Mouse (Mus musculus) skeletal muscle tissue, adult 2 months (tissue): ENCODE results near the gene Uba52.
A peak's percentile ranks its signal among the peaks of the same experiment; 100 is the strongest.

Source experiments
- DNase-seq: peaks from one replicate; pipeline ENCODE4 v3.0.0-alpha.2; 2012; ENCODE audit warnings: low read depth, low spot score

The Uba52 gene

DNA sequence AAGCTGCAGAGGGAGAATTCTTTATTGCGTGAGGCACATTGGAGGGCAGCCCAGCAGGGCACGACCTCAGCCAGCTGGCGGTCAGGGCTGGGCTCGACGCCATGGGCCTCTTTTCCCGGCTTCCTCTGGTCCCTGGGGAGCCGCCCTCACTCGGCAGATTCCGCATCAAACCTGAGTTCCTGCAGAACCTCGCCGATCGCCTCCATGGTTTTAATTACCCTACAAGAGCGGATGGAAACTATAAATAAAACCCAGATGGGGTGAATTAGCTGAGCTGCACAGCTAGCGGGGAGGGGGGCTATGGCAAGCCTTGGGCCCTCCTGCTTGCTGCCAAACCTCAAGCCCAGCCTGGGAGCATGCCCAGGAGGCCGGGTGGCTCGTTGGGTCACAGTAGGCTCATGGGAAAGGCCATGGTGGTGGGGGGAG lies 6.3 kb downstream of the Uba52 start:
- DNase-seq, result peak; percentile 80

DNA sequence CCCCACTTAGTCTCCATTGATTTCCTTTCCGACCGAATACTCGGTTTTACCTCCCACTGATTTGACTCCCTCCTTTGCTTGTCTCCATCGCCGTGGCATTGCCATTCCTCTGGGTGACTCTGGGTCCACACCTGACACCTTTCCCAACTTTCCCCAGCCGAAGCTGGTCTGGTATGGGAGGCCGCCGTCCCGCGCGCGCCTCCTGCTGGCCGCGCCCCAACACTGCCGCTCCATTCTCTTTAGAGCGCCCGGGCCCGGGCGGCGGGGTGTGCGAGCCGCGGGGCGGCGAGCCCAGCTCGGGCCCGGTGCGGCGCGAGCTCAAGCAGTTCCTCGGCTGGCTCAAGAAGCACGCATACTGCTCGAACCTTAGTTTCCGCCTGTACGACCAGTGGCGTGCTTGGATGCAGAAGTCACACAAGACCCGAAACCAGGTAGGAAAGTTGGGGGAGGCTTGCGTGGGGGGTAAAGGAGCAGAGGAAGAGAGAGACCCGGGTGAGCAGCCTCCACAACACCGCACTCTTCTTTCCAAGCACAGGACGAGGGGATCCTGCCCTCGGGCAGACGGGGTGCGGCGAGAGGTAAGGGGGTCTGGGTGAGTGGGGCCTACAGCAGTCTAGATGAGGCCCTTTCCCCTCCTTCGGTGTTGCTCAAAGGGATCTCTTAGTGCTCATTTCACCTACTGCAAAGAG lies 7.4 kb downstream of the Uba52 start:
- peak; percentile 61 for DNase-seq

DNA sequence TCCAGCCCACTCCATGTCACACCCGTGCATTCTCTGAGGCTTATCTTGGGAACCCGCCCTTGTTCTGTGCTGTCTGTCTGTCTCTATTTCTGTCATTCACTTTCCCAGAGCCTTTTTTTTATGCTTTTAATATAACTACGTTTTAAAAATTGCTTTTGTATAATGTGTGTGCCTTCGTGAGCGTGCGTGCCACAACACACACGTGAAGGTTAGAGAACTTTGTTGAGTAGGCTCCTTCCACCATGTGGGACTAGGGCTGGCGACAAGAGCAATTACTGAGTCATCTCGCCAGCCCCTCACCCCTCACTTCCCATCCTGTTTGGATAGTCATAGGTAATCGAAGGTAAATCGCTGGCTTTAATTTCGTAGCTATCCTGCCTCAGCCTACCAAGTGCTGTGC lies 8.1 kb downstream of the Uba52 start:
- DNase-seq, result no peak

DNA sequence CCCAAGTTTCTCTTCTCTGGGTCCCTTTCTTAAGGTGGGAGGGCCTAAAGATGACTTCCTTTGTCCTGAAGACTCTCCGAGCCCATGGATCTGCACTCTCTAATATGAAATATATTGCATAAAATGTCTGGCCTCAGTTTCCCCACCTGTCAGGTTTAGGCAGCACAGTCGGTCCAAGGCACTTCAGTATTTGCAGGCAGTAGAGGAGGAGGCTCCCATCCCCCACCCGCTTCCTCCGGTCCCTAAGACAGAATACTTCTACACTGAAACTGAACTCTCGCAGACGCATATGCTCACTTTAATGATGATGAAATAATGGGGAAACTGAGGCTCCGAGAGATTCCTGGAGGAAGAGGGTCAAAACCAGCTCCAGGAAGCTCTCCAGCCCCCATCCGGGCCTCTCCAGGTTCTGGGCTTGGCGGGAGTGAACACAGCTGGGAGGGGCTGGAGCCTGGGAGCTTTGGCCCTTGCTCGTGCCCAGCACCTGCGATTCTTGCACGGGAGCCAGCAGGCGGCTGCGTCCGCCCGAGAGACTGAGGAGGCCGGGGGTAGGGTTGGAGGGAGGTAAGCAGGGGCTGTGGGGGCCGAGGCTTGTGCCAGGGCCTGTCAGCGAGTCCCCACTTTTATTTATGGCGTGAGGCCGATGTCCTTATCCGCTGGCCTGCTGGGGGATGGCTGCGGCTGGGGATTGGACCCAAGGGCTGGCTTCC lies 8.6 kb downstream of the Uba52 start:
- DNase-seq, result peak; percentile 57

DNA sequence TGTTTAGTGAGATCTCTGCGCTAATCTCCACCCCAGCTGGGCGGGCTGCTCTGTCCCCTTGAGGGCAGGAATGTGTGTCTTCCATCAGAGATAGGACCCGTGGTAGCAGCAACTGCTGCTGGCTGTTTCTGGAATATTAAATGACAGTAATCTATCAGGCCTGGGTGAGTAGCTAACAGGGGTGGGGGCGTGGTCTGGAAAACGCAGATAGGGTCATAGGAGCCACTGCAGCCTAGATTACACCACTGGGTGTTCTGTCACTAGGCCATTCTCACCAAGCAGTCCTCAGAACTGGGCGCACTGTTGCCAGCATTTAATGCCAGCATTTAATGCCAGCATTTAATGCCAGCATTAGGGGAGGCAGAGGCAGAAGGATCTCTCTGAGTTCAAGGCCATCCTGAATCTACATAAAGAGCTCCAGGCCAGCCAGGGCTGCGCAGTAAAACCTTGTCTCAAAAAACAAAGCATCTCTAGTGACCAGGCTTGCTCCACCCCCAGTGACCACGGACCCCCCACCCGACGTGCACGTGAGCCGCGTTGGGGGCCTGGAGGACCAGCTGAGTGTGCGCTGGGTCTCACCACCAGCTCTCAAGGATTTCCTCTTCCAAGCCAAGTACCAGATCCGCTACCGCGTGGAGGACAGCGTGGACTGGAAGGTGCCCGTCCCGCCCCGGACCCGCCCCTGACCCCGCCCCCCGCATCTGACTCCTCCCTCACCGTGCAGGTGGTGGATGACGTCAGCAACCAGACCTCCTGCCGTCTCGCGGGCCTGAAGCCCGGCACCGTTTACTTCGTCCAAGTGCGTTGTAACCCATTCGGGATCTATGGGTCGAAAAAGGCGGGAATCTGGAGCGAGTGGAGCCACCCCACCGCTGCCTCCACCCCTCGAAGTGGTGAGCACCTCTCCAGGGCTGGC lies 10.0 kb downstream of the Uba52 start:
- no peak for DNase-seq

DNA sequence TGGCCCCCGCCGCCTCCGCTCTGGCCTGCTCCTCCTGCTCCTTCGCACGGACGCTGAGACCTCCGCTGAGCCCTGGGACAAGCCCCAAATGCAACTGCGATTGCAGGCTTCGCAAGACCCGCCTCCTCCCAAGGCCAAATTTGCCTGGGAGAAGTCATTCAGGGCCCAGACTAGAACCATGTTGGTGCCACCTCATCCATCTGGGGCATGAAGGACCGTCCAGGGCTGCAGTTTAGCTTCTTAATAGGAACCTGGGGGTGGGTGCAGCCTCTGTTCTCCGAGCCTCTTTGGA lies 14.9 kb downstream of the Uba52 start:
- no peak for DNase-seq

DNA sequence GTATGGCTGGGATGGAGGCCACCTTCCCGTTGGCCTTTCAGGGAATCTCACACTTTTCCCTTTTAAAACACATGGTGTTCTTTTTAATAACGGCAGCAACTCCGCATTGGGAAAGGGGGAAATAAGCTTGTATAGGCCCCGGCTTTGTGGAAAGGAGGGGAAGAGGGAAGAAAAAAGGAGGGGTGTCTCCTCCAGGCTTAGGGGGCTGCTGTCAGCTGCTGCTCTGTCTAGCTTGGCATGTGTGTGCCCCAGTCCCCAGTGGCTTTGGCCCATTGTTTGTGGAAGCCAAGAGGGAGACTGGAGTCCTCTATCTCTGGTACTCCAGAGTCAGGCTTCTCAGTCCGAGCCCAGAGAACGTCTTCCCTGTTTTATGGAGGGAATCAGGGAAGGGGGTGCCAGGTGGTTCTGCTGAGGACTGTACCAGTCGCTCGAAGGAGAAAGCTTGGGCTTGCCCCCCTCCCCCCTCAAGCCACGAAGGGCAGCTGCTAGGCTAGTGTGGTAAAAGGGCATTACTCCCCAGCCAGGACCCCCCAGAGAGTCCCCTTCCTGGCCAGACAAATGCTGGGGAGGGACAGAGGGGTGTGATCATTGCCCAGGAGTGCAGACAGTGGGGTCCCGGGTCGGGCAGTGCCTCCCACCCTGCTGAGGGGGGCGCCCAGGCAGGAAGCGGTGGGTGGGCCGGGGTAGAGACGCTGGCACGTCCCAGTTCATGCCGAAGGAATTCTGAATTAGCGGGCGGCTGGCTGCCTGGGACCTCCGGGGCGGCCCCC lies 15.4 kb downstream of the Uba52 start:
- DNase-seq, result no peak

DNA sequence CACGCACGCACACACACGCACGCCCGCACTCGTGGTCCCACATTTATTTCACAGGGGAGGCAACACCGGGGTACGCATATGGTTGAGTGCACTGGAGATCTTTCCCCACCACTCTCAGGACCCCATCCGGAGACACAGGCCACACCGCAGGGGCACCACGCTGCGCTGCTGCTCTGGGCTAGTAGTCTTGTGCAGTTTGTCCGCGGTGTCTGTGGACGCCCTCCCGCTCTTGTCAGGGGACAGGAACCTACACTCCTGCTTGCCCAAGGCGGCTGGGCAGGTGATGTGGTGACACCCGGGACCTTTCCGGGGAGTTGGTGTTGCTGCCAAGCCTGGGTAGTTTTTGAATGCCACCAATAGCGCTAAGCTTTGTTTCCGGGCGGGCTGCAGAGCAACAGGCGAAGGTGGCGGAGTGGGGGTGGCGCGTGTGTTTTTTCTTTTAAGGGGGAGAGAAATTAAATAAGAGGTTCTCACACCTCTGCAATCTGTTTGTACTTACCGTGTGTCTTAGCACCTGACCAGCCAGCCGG lies 16.1 kb downstream of the Uba52 start:
- no peak for DNase-seq

DNA sequence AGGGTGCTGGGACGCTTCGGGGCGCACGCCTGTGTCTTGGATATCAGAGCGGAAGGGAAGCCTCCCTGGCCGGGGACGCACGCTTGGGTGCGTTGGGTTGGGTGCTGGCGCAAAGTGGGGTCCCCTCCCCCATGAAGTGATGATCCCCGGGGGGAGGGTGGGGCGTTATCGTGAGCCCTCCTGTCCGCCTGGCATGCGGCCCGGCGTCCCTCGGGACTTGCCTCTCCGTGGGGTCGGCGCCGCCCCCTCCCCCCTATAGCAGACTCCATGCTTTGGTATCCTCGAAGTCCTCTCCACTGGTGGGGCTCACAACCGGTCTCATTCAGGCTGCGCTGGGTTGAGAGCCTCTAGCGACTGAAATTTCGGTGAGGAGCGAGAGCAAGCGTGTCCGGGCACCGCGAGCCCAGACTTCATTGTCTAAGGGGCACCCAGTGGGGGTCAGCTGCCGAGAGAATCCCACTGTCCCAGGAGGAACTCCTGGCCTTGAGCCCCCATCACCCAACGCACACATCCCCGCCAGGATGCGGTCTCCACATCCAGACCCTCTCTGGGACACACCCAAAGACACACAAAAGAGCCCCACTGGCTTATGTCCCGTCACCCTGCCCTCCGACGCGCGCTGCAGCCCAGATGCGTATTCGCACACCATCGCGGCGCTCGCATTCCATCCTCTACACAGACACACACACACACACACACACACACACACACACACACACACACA lies 16.7 kb downstream of the Uba52 start:
- no peak for DNase-seq

DNA sequence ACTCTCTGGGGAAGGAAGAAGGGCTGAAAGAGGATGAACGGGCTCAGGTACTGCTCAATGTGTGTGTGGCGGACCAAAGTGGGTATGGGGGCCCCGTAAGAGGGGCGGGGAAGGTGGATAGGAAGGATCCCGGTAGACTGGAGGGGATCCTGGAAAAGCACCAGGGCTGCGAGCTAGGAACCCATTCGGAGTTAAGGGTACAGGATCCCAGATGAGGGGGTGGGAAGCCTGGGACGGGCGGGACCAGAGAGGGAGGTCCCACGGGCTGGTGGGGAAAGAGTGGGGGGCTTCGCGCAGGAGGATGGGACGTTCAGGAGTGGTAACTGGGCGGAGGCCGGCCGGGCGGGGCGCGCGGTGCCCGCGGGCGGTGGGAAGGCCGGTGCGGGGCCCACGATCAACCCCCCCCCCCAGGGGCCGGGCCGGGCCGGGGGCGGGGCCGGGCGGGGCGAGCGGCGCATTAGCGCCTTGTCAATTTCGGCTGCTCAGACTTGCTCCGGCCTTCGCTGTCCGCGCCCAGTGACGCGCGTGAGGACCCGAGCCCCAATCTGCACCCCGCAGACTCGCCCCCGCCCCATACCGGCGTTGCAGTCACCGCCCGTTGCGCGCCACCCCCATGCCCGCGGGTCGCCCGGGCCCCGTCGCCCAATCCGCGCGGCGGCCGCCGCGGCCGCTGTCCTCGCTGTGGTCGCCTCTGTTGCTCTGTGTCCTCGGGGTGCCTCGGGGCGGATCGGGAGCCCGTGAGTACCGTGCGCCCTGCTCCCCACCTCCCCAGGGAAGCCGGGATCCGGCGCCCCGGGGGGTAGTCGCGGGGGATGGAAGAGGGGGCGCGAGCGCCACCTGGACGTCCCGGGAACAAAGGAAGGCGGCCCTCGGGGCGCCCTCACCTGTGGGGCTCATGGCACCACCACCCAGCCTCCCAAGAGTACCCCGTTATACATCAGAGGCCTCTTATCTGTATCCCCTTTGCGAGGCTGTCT lies 17.6 kb downstream of the Uba52 start, which contains the start of gene Crlf1:
Crlf1 (plus strand) TSS at position 495 of the 977 bp plus-strand sequence.
- no peak for DNase-seq

DNA sequence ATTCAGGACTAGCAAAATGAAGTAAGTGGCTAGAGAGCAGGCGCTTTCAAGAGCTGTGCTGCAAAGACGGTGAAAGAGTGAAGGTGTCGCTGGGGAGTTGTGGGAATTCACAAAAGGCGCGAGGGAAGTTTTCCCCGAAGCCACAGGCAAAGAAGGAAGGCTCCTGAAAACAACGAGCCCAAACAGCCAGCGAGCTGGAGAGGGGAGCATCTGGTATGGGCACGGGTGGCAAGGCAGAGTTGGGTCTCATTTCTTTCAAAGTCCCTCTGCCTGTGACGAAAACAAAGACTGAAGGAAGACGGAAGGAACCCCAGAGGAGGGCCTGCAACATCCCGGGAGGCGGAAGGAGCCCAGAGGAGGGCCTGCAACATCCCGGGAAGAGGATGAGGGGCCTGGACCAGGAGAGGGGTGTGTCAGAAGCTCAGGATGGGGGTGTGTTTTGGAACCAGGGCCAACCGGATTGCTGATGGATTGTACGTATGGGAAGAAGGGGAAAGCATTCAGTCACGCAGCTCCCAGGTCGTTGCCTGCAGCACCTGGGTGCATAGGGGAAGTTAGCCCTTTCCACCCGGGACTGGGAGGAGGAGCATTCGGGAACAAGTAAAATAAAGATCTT lies 19.6 kb downstream of the Uba52 start:
- no peak for DNase-seq

DNA sequence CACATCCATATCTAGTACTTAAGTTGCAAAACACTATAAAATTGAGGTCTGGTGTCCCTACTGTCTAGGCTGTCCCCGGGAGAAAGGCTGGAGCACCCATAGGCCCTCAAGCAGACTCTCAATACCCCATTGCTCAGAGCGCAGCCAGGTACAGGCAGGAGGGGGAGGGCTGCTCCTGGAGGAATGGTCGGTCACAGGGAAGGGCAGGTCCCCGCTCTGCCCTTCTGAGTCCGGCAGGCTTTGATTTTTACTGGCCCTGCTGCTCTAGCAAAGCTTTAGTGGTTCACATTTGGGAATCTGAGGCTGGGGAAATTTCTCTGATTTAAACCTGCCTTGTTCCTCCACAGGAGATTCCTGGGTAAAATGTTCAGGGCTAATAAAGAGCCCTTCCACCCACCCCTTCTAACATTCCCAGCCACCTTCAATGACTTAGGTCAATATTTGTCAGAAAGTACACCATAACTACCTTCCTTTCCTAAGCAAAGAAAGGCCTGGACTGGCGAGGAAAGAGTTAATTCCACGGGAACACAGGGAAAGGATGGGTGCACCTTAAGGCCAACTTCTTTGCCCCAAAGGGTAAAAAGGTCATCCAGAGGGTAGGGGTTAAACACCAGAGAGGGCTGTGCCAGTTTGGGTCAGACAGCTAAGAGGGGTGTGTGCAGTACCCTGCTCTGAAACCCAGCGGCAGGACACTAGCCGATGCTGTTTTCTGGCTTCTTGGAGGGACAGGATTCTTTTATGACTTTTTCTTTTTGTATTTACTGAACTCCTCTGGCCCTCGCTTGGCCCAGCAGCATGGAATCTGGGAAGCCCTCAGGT lies 20.3 kb downstream of the Uba52 start:
- DNase-seq, result no peak

DNA sequence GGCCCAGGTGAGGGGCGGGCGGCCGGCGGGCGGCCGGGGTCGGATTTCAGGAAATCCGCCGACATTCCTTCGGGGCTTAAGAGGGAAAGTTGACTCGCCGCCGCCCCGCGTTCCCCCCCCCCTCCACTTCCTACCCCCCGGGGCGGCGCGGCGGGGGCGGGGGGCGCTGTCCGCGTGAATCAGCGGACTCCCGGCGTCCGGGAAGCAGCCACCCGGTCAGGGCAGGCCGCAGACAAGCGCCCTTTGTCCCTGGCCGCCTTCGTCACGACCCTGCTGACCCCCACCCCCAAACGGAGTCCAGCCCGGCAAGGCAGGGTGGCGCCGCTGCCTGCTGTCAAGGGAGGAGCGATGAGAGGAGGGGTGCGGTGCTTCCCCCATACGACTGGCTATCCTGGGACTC lies 21.0 kb downstream of the Uba52 start:
- DNase-seq, result no peak

DNA sequence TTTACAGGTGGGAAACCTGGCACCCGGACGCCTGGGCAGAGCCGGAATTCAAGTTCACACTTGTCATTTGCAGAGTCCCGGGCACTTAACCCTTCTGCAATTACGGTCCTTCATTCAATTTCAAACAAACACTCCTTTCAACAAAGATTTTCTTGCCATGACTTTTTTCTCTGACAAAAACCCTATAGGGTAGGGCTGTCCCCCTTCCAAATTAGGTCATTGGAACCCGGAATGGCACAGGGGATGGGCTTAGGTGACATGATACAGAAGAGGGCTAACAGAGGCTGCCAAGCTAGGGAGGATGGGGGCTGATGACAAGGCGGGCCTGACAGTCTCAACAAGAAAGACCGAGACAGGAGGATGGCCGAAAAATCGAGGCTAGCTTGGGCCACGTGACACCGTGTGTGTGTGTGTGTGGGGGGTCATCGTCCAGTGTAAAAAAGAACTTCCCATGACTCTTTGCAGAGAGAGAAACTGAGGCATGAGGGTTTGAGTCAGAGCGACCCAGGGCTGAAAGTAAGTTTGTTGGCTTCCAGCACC lies 21.6 kb downstream of the Uba52 start:
- no peak for DNase-seq

DNA sequence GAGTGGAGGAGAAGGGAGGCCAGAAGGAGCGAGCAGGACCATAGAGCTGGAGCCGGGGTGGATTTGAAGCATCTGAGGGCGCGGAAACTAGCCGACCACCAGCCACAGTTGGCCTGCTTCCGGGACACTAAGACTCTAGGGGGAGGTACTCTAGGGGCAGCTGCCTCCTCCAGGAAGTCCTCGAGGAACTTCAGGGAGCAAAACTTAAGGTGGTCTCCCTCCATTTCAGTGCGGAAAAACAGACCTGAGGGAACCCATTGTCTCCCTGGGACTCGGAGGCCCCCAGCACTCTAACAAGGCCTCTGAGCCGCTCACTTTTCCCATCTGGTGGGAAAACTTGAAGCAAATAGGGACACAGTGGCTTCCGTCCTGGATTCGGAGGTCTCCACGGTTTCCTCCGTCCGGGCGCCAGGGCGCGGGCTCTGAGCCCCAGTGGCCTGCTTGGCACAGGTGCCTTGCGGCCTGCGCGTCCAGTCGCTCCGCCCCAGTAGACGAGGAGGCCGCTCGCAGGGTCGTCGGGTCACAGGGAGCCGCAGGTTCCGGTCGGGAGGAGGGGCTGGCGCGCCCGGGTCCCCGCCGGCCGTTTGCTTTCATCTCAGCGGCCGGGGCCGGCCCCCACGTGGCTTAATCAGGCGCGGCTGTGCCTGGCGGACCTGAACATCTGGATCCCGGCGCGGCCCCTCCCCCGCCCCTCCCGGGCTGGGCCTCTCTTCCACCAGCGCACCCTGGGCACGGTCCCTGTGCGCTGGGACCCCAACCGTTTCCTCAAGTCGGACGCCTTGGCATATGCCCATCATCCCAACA lies 22.4 kb downstream of the Uba52 start:
- DNase-seq, result no peak

DNA sequence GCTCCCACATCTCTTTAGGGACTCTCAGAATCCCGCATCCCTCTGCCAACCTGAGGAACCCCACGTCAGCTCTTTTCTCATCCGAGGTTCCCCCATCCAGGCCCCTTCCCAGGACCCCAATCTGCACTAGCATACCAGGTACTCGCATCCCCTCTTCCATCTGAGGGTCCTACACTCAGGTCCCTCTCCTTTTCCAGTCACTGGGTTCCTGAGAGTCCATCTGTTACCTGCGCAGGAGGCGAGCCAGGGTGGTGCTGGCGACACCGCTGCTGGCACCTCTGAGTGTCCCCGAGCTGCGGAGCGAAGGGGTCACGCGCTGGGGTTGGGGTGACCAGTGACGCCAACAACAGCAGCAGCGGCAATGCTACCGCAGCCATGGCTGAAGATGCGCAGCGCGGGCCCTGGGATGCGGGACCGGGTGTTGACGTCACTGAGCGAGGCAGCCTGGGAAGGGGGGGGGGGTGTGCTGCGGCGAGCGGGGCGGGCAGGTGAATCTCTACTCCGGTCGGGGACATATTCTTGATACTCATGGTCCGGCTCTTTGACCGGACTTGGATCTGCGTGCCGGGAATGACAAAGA lies 23.6 kb downstream of the Uba52 start, which contains the start of gene Tmem59l:
Tmem59l (minus strand) TSS at position 418 of the 580 bp plus-strand sequence.
- DNase-seq, result no peak
